Mouse (Mus musculus) yolk sac, embryonic 10.5 days (tissue): ENCODE measurements around the gene Tmem11.
A peak's percentile ranks its signal among the peaks of the same experiment; 100 is the strongest.
"Not testable (repeated sequence)": the region's sequence is repeated elsewhere in the genome, so short reads cannot be mapped to it uniquely, and the experiment has no call there.

Source experiments
- DNase-seq: peaks from one replicate; pipeline ENCODE4 v3.0.0-alpha.2; 2017; ENCODE audit warnings: low spot score

Tmem11 gene

GRCm38 (mm10) chr11:60882386-60882785 lies 3.3 kb upstream of the Tmem11 start:
- DNase-seq: no peak

DNA sequence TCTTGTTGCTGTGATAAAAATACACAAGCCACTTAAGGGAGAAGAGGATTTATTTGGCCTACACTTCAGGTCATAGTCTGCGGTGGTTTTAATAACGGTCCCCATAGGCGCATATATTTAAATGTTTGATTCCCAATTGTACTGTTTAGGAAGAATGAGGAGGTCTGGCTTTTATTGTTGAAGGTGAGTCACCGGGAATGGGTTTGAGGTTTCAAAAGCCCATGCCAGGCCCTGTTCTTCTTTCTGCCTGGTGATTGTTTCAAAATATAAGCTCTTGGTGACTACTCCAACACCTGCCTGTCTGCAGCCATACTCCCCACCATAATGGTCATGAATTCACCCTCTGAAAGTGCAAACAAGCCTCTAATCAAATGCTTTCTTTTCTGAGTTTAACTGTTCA lies 1.5 kb upstream of the Tmem11 start:
- DNase-seq: no peak

DNA sequence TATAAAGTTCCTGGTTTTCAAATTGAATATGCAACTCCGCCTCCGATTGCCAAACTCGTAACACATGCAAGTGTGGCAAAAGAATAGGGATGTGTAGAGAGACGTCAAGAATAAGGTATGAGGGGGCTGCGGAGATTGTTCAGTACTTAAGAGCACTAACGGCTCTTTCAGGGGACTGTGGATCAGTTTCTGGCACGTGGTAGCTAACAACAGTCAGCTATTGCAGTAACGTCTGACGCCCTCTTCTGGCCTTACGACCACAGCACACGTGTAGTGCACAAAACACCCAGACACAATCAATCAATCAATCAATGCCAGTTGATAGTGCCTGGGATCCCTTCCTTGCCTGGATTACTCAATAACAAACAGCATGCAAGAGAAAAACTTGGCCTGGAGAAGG lies 351 bp upstream of the Tmem11 start:
- no peak for DNase-seq

- peak; percentile 69 for DNase-seq
Observed at GRCm38 (mm10) chr11:60878056-60878612, 938 bp downstream of the Tmem11 start.

DNA sequence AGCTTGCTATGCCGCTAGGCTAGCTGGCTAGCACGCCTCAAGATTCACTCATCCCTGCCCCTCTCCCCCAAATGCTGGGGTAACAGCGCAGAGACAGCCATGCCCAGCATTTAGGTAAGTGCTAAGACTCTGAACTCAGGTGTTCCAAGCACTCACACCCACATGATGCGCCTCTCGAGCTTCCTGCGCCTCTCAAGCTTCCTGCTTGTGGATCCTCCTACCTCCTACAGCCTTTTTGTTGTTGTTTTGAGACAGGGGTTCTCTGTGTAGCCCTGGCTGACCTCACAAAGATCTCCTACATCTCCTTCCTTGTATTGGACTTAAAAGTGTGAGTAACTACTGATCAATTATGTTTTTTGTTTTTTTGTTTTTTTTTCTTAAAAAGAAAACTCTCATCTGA lies 6.0 kb downstream of the Tmem11 start:
- DNase-seq: no peak

DNA sequence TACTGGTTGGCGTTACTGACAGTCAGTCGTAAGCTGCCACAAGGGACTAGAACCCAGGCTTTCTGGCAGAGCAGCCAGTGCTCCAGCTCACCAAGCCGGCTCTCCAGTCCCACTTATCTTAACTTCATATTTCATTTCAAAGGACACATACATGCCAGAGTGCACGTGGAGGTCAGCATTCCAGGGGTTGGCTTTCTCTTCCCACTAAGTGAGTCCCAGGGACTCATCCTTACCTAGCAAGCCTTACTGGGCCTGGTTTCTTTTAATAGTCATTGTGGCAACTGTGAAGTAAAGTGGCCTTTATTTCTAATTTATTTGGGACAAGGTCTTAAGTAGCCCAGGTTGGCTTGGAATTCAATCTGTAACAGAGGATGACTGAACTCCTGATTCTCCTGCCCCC lies 7.7 kb downstream of the Tmem11 start:
- no peak for DNase-seq

DNA sequence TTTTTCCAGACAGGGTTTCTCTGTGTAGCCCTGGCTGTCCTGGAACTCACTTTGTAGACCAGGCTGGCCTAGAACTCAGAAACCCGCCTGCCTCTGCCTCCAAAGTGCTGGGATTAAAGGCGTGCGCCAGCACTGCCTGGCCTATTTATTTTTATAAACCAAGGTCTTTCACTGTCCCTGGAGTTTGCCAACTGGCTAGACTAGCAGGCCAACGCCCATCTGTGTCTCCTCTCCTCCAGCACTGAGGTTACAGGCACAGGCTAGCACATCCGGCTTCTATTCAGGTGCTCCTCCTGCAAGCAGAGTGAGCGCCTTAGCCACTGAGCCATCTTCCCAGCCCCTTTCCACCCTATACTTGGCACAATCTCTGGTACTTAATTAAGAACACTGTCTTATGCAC lies 9.6 kb downstream of the Tmem11 start:
- DNase-seq: not testable (repeated sequence)

DNA sequence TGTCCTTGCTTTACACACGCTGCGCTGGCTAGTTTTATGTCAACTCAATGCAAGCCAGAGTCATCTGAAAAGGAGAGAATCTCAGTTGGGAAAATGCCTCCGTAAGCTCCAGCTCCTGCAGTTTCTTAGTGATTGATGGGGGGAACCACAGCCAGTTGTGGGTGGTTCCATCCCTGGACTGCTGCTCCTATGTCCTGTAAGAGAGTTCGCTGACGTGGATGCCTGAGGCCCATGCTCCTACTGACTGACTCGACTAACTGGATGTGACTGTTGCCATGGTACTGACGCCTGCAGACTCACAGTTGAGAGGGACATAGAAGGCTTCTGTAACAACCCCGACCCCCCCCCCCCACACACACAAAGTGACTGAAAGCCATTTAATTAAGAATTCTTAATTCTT lies 11.2 kb downstream of the Tmem11 start:
- DNase-seq: no peak

DNA sequence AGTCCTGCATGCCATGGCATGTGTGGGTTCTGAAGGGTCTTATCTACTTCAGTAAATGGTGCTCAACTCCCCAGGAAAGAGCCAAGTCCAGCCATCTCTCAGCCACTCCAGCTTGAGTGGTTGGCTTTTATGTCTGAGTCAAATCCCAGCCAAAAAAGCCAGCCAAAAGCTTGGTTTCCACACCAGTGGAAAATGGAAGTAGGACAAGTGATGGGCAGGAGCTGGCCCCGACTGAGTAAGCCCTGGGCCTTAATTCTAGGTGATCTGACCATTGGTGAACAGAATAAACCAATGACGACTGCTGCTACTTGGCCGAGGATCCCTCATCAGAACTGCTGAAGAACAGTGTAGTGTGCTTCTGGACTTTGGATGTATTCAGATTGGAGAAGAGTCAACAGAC lies 11.6 kb downstream of the Tmem11 start:
- no peak for DNase-seq

- no peak for DNase-seq
Observed at GRCm38 (mm10) chr11:60866021-60866420, 13.1 kb downstream of the Tmem11 start.

DNA sequence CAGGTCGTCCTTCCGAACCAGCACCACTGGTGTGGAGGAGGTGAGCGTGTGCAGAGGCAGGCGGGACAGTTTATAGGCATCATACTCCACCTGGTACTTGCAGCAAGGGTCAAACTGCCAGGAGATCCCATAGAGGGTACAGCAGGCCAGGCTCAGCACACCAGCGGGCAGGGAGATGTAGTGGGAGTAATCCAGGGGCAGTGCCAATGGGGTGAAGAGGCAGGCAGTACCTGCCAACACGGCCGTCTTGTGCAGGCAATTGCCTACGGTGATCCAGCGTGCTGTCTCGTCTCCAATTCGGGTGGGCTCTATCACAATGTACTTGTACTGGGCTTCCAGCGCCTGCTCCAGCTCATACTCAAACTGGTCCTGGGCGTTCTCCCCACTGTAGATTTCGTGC lies 14.2 kb downstream of the Tmem11 start:
- DNase-seq: no peak

DNA sequence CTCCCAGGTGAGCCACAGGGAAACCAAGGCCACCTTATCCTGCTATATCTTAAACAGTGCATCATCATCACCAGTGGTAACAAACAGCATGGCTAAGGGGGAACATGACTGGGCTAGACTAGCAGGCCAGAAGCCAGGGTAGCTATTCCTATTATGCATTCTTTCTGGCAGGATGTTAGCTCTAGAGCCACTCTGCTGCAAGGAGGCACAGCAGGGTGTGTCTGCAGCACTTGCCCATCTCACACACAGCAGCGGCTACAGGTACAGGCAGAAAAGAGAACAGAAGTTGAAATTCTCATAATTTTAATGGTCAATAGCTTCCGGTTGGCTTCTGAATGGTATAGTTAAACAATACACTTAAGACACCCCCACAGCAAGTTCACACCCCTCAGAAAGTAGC lies 14.9 kb downstream of the Tmem11 start:
- DNase-seq: no peak

- no peak for DNase-seq
Observed at GRCm38 (mm10) chr11:60863196-60863595, 15.9 kb downstream of the Tmem11 start.

- DNase-seq: no peak
Observed at GRCm38 (mm10) chr11:60861993-60862392, 17.1 kb downstream of the Tmem11 start.

GRCm38 (mm10) chr11:60856587-60856986 lies 22.5 kb downstream of the Tmem11 start:
- no peak for DNase-seq

GRCm38 (mm10) chr11:60845415-60845814 lies 33.7 kb downstream of the Tmem11 start:
- DNase-seq: no peak

- DNase-seq: no peak
Observed at GRCm38 (mm10) chr11:60843412-60843811, 35.7 kb downstream of the Tmem11 start.

- no peak for DNase-seq
Observed at GRCm38 (mm10) chr11:60841467-60842200, 37.4 kb downstream of the Tmem11 start.

GRCm38 (mm10) chr11:60837644-60838406 lies 41.2 kb downstream of the Tmem11 start:
- DNase-seq: peak; percentile 77

- no peak for DNase-seq
Observed at GRCm38 (mm10) chr11:60836897-60837296, 42.2 kb downstream of the Tmem11 start.

DNA sequence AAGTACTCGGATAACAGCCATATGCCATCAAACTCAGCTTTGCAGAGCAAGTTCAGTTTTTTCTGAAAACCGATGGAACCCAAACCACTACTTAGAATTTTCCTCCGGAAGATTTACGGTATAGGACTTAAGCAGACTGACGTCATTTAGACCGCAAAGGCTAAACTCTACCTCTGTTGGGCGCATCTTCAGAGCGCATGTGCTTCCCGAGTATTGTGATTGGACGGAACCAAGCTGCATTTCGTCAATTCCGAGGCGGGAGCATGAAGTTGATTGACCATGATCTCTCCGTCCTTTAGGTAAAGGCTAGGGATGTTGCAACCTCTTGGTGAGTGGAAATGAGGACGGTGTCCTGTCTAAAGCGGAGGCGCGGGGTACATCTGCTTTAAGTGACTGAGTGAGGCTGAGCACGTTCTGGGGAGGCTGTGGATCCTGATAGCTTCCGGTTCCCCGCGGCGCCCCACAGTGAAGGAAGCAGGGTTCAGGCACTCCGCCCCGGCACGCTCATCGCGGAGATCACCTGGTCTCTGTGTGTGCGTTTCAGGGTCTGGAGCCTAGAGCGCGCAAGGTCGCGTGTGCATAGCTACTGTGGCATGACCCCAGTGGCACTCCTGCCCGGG lies 48.5 kb downstream of the Tmem11 start, which contains the start of gene Dhrs7b:
Dhrs7b (plus strand) TSS at position 199 of the 620 bp plus-strand sequence.
- DNase-seq: peak; percentile 90

GRCm38 (mm10) chr11:60828903-60829302 lies 50.2 kb downstream of the Tmem11 start:
- DNase-seq: no peak
